Mouse (Mus musculus) heart, embryonic 11.5 days (tissue): ENCODE measurements around the gene Gpr6. TPM values are rescaled to one million over a fixed set of nuclear protein-coding genes. Genes with fewer than 3 reads are reported as not detected.

Source experiments
- ATAC-seq: fragments of 200-750 bp; cut with Nextera tagmentation; replicated peaks from 2 replicates; pipeline ENCODE4 v1.8.0; 2017; ENCODE audit warnings: moderate library complexity; ENCODE audit not compliant: insufficient number of reproducible peaks, low FRiP score, low TSS enrichment
- H3K27ac ChIP-seq: fragments of 300-500 bp; sonication (generic); 2 replicates; pipeline ENCODE4 v1.5.1; 2014; ENCODE audit warnings: mild to moderate bottlenecking, low read depth, low read length
- H3K27me3 ChIP-seq: fragments of 300-500 bp; sonication (generic); 2 replicates; pipeline ENCODE4 v1.6.1; 2014; ENCODE audit warnings: mild to moderate bottlenecking, low read length, mixed read lengths; ENCODE audit not compliant: control insufficient read depth, insufficient read depth
- H3K36me3 ChIP-seq: fragments of 300-500 bp; sonication (generic); 2 replicates; pipeline ENCODE4 v1.6.1; 2014; ENCODE audit warnings: mild to moderate bottlenecking, low read length, moderate library complexity, mixed read lengths; ENCODE audit not compliant: control insufficient read depth, insufficient read depth
- H3K4me1 ChIP-seq: fragments of 300-500 bp; sonication (generic); 2 replicates; pipeline ENCODE4 v1.6.1; 2014; ENCODE audit warnings: low read length; ENCODE audit not compliant: control insufficient read depth, insufficient read depth
- H3K4me2 ChIP-seq: fragments of 300-500 bp; sonication (generic); 2 replicates; pipeline ENCODE4 v1.6.1; 2014; ENCODE audit warnings: mild to moderate bottlenecking, moderate library complexity
- H3K4me3 ChIP-seq: fragments of 300-500 bp; sonication (generic); 2 replicates; pipeline ENCODE4 v1.5.1; 2014; ENCODE audit warnings: low read depth, low read length
- H3K9ac ChIP-seq: fragments of 300-500 bp; sonication (generic); 2 replicates; pipeline ENCODE4 v1.6.1; 2014; ENCODE audit warnings: mild to moderate bottlenecking, low read depth, low read length, moderate library complexity
- H3K9me3 ChIP-seq: fragments of 300-500 bp; sonication (generic); replicated peaks from 2 replicates; pipeline ENCODE4 v1.6.1; 2016; ENCODE audit warnings: low read length; ENCODE audit not compliant: control insufficient read depth
- WGBS: fragments of 180-500 bp; shearing (Covaris S2); extraction: QIAGEN DNeasy Blood & Tissue Kit; methylation state at CpG from one replicate; pipeline ENCODE4 v1.1.7; 2014; ENCODE audit not compliant: insufficient replicate concordance; 5-methylcytosine and 5-hydroxymethylcytosine counted together
- polyA plus RNA-seq: library from polyadenylated mRNA; unstranded; fragments of >200 nt; fragmentation: Nextera tagmentation; extraction: Ambion mirVana; gene quantifications from 2 replicates; pipeline ENCODE4 v1.2.1, GENCODE M21; 2014

The Gpr6 gene
- polyA plus RNA-seq, 1 experiment from 2014 or later = not detected

- Histone ChIP-seq H3K27me3 (no peaks in the 10 kb centered on the region), H3K36me3 (no peaks in the 10 kb centered on the region), H3K9ac (no peak overlapping the region), H3K4me3 (no peak overlapping the region), H3K27ac (no peak overlapping the region), H3K4me2 (no peak overlapping the region), H3K9me3 (no peaks in the 10 kb centered on the region), H3K4me1 (0 out of 2 replicates have a peak, but pooled peaks cover 6% of the 10 kb centered on the region)
- 89% methylated on average over 4 of the region's 4 CpGs for WGBS
- ATAC-seq = no peak
Measured at GRCm38 (mm10) chr10:41022226-41022625, 49.9 kb downstream of the Gpr6 start.

Other genes starting within 250 kb of the Gpr6 start
- 23.3 and 26.5 TPM in 2 replicates for gene Cdc40, start 189.0 kb downstream of the Gpr6 start, polyA plus RNA-seq
- 16.6 and 19.5 TPM in 2 replicates for gene Wasf1, start 188.8 kb downstream of the Gpr6 start, polyA plus RNA-seq
- gene Fig4, start 231.0 kb upstream of the Gpr6 start, polyA plus RNA-seq = 37.4 and 43.4 TPM in 2 replicates
- 0.18 and 0.20 TPM in 2 replicates for gene Ak9, start 231.7 kb upstream of the Gpr6 start, polyA plus RNA-seq